Mouse (Mus musculus) liver, postnatal 0 days (tissue): ENCODE results near the gene Dut. TPM values are rescaled to one million over a fixed set of nuclear protein-coding genes. Genes with fewer than 3 reads are reported as not detected.

Experiments used
- ATAC-seq: fragments of 200-750 bp; cut with Nextera tagmentation; 2 replicates; pipeline ENCODE4 v1.8.0; 2017; ENCODE audit warnings: mild to moderate bottlenecking, moderate library complexity
- DNase-seq: peaks from one replicate; pipeline ENCODE4 v3.0.0-alpha.2; 2016
- H3K27ac ChIP-seq: fragments of 300-500 bp; sonication (generic); 2 replicates; pipeline ENCODE4 v1.5.1; 2014; ENCODE audit warnings: antibody characterized with exemption, moderate library complexity, mild to moderate bottlenecking, low read depth
- H3K27me3 ChIP-seq: fragments of 300-500 bp; sonication (generic); 2 replicates; pipeline ENCODE4 v1.6.1; 2014; ENCODE audit warnings: low read length, control low read depth, mixed read lengths; ENCODE audit not compliant: insufficient read depth
- H3K36me3 ChIP-seq: fragments of 300-500 bp; sonication (generic); replicated peaks from 2 replicates; pipeline ENCODE4 v1.6.1; 2014; ENCODE audit warnings: mild to moderate bottlenecking, control low read depth, low read length, moderate library complexity, mixed read lengths; ENCODE audit not compliant: insufficient read depth
- H3K4me1 ChIP-seq: fragments of 300-500 bp; sonication (generic); 2 replicates; pipeline ENCODE4 v1.6.1; 2014; ENCODE audit warnings: antibody characterized with exemption, mild to moderate bottlenecking, control low read depth; ENCODE audit not compliant: insufficient read depth
- H3K4me2 ChIP-seq: fragments of 300-500 bp; sonication (generic); 2 replicates; pipeline ENCODE4 v1.6.1; 2014; ENCODE audit warnings: low read depth, mild to moderate bottlenecking, low read length, moderate library complexity, mixed read lengths
- H3K4me3 ChIP-seq: fragments of 300-500 bp; sonication (generic); 2 replicates; pipeline ENCODE4 v1.5.1; 2014; ENCODE audit warnings: low read depth, low read length
- H3K9ac ChIP-seq: fragments of 300-500 bp; sonication (generic); replicated peaks from 2 replicates; pipeline ENCODE4 v1.6.1; 2014; ENCODE audit warnings: mild to moderate bottlenecking, moderate library complexity
- H3K9me3 ChIP-seq: fragments of 300-500 bp; sonication (generic); 2 replicates; pipeline ENCODE4 v1.6.1; 2016; ENCODE audit warnings: mild to moderate bottlenecking, control low read depth, low read length, mixed read lengths
- CTCF ChIP-seq: sonication (generic); IDR thresholded peaks from 2 replicates; pipeline ENCODE4 v1.5.1; 2016; ENCODE audit warnings: antibody characterized with exemption, low read depth
- EP300 ChIP-seq: IDR thresholded peaks from 2 replicates; pipeline ENCODE4 v1.6.1; 2016; ENCODE audit warnings: antibody characterized with exemption, low read depth, mild to moderate bottlenecking
- WGBS: fragments of 180-500 bp; shearing (Covaris S2); extraction: QIAGEN DNeasy Blood & Tissue Kit; methylation state at CpG from one replicate; pipeline ENCODE4 v1.1.7; 2014; ENCODE audit not compliant: insufficient replicate concordance; 5-methylcytosine and 5-hydroxymethylcytosine counted together
- polyA plus RNA-seq: library from polyadenylated mRNA; unstranded; fragments of >200 nt; fragmentation: Nextera tagmentation; extraction: Ambion mirVana; gene quantifications from 2 replicates; pipeline ENCODE4 v1.2.1, GENCODE M21; 2015

Gene Dut
- polyA plus RNA-seq, 1 experiment from 2014 or later = 66.0 TPM

GRCm38 (mm10) chr2:125219268-125219667 lies 27.7 kb upstream of the Dut start:
- TF ChIP-seq EP300 (no peak), CTCF (no peak)
- ATAC-seq = no peak
- Histone ChIP-seq H3K9me3 (no peaks in the 10 kb centered on the region), H3K27me3 (no peaks in the 10 kb centered on the region), H3K36me3 (no peaks in the 10 kb centered on the region), H3K4me1 (no peaks in the 10 kb centered on the region), H3K4me2 (no peak overlapping the region), H3K4me3 (no peak overlapping the region), H3K9ac (no peak overlapping the region), H3K27ac (no peak overlapping the region)
- no peak for DNase-seq
- WGBS = 72% methylated on average over 3 of the region's 3 CpGs

GRCm38 (mm10) chr2:125221673-125222072 lies 25.3 kb upstream of the Dut start:
- H3K4me3 ChIP-seq = no peak overlapping the region
- no peaks in the 10 kb centered on the region for H3K27me3 ChIP-seq
- H3K9me3 ChIP-seq = no peaks in the 10 kb centered on the region
- 75% methylated on average over 1 of the region's 1 CpGs for WGBS
- no peak for TF ChIP-seq CTCF
- TF ChIP-seq EP300 = no peak
- H3K4me2 ChIP-seq = no peak overlapping the region
- no peak overlapping the region for H3K9ac ChIP-seq
- H3K4me1 ChIP-seq = no peaks in the 10 kb centered on the region
- H3K36me3 ChIP-seq = no peaks in the 10 kb centered on the region
- no peak for DNase-seq
- H3K27ac ChIP-seq = no peak overlapping the region
- no peak for ATAC-seq

- WGBS = 54% methylated on average over 11 of the region's 11 CpGs
- ATAC-seq (no peak), DNase-seq (no peak)
- Histone ChIP-seq H3K4me1 (no peaks in the 10 kb centered on the region), H3K27me3 (no peaks in the 10 kb centered on the region), H3K27ac (no peak overlapping the region), H3K4me2 (0 out of 2 replicates have a peak overlapping the region, but pooled peaks have one; percentile 33), H3K4me3 (no peak overlapping the region), H3K9ac (no peak overlapping the region), H3K36me3 (no peaks in the 10 kb centered on the region), H3K9me3 (no peaks in the 10 kb centered on the region)
- no peak for TF ChIP-seq EP300
- no peak for TF ChIP-seq CTCF
These were observed 18.2 kb upstream of the Dut start for GRCm38 (mm10) chr2:125228472-125229409.

GRCm38 (mm10) chr2:125232183-125232582 lies 14.8 kb upstream of the Dut start:
- no peak for ATAC-seq
- no peak overlapping the region for H3K4me3 ChIP-seq
- no peaks in the 10 kb centered on the region for H3K4me1 ChIP-seq
- TF ChIP-seq CTCF (no peak), EP300 (no peak)
- whole genome bisulfite sequencing = 72% methylated on average over 4 of the region's 4 CpGs
- H3K9ac ChIP-seq = no peak overlapping the region
- H3K27ac ChIP-seq = no peak overlapping the region
- H3K36me3 ChIP-seq = no peaks in the 10 kb centered on the region
- no peak overlapping the region for H3K4me2 ChIP-seq
- no peaks in the 10 kb centered on the region for H3K27me3 ChIP-seq
- no peaks in the 10 kb centered on the region for H3K9me3 ChIP-seq
- no peak for DNase-seq

- no peak for ATAC-seq
- TF ChIP-seq EP300 (no peak), CTCF (no peak)
- DNase-seq = no peak
- Histone ChIP-seq H3K4me3 (no peak overlapping the region), H3K4me2 (no peak overlapping the region), H3K27ac (no peak overlapping the region), H3K36me3 (no peaks in the 10 kb centered on the region), H3K4me1 (no peaks in the 10 kb centered on the region), H3K9ac (no peak overlapping the region), H3K27me3 (no peaks in the 10 kb centered on the region), H3K9me3 (no peaks in the 10 kb centered on the region)
- 56% methylated on average over 2 of the region's 2 CpGs for WGBS
These were observed 13.5 kb upstream of the Dut start for GRCm38 (mm10) chr2:125233537-125233936.

GRCm38 (mm10) chr2:125234049-125234448 lies 12.9 kb upstream of the Dut start:
- Histone ChIP-seq H3K27me3 (no peaks in the 10 kb centered on the region), H3K27ac (no peak overlapping the region), H3K36me3 (no peaks in the 10 kb centered on the region), H3K9me3 (no peaks in the 10 kb centered on the region), H3K4me3 (no peak overlapping the region), H3K4me1 (no peaks in the 10 kb centered on the region), H3K9ac (no peak overlapping the region), H3K4me2 (no peak overlapping the region)
- 83% methylated on average over 2 of the region's 2 CpGs for WGBS
- no peak for DNase-seq
- ATAC-seq = no peak
- no peak for TF ChIP-seq EP300
- TF ChIP-seq CTCF = no peak
